Mouse (Mus musculus): ENCODE measurements around the gene Cyp4f17. TPM values are rescaled to one million over a fixed set of nuclear protein-coding genes. Genes with fewer than 3 reads are reported as not detected.
"Not testable (repeated sequence)": the region's sequence is repeated elsewhere in the genome, so short reads cannot be mapped to it uniquely, and the experiment has no call there.

The Cyp4f17 gene
- total RNA-seq (2014; fragmentation: Nextera tagmentation): 1.2 and 1.9 TPM in 2 replicates
- total RNA-seq (2017): 0.13 and 0.31 TPM in 2 replicates

- peak; percentile 64 for ATAC-seq (replicated peaks; ENCODE audit: poor library complexity, severe bottlenecking)
Measured at GRCm38 (mm10) chr17:32505851-32506728, at the start of gene Cyp4f17. Cyp4f17 (plus strand) TSS chr17:32506050.

GRCm38 (mm10) chr17:32468494-32468893 is 37.4 kb upstream of the Cyp4f17 start:
- ATAC-seq (replicated peaks; ENCODE audit: poor library complexity, severe bottlenecking): no peak

- no peak for ATAC-seq (replicated peaks; ENCODE audit: poor library complexity, severe bottlenecking)
Measured at GRCm38 (mm10) chr17:32470795-32471194, 35.1 kb upstream of the Cyp4f17 start.

GRCm38 (mm10) chr17:32472176-32472575 is 33.7 kb upstream of the Cyp4f17 start:
- ATAC-seq (replicated peaks; ENCODE audit: poor library complexity, severe bottlenecking): no peak

GRCm38 (mm10) chr17:32474954-32475560 is 30.8 kb upstream of the Cyp4f17 start:
- ATAC-seq (replicated peaks; ENCODE audit: poor library complexity, severe bottlenecking): no peak

GRCm38 (mm10) chr17:32477204-32477603 is 28.6 kb upstream of the Cyp4f17 start:
- ATAC-seq (replicated peaks; ENCODE audit: poor library complexity, severe bottlenecking): no peak

GRCm38 (mm10) chr17:32478727-32479126 is 27.1 kb upstream of the Cyp4f17 start:
- peak; percentile 57 for ATAC-seq (replicated peaks; ENCODE audit: poor library complexity, severe bottlenecking)

GRCm38 (mm10) chr17:32479554-32480506 is 26.0 kb upstream of the Cyp4f17 start:
- peak; percentile 71 for ATAC-seq (replicated peaks; ENCODE audit: poor library complexity, severe bottlenecking)

GRCm38 (mm10) chr17:32481766-32482165 is 24.1 kb upstream of the Cyp4f17 start:
- no peak for ATAC-seq (replicated peaks; ENCODE audit: poor library complexity, severe bottlenecking)

- ATAC-seq (replicated peaks; ENCODE audit: poor library complexity, severe bottlenecking): peak; percentile 52
Measured at GRCm38 (mm10) chr17:32483200-32483599, 22.6 kb upstream of the Cyp4f17 start.

GRCm38 (mm10) chr17:32492349-32492980 is 13.4 kb upstream of the Cyp4f17 start:
- ATAC-seq (replicated peaks; ENCODE audit: poor library complexity, severe bottlenecking): peak; percentile 63

GRCm38 (mm10) chr17:32494601-32495000 is 11.2 kb upstream of the Cyp4f17 start:
- ATAC-seq (replicated peaks; ENCODE audit: poor library complexity, severe bottlenecking): peak; percentile 70

- ATAC-seq (replicated peaks; ENCODE audit: poor library complexity, severe bottlenecking): not testable (repeated sequence)
Measured at GRCm38 (mm10) chr17:32500511-32500910, 5.3 kb upstream of the Cyp4f17 start.

- ATAC-seq (replicated peaks; ENCODE audit: poor library complexity, severe bottlenecking): no peak
Measured at GRCm38 (mm10) chr17:32501051-32501450, 4.8 kb upstream of the Cyp4f17 start.

- ATAC-seq (replicated peaks; ENCODE audit: poor library complexity, severe bottlenecking): no peak
Measured at GRCm38 (mm10) chr17:32503111-32503510, 2.7 kb upstream of the Cyp4f17 start.

- peak; percentile 16; the same call in 1 of the 2 replicates for ATAC-seq (replicated peaks; ENCODE audit: poor library complexity, severe bottlenecking)
Measured at GRCm38 (mm10) chr17:32506729-32507245, 937 bp downstream of the Cyp4f17 start.

- no peak for ATAC-seq (replicated peaks; ENCODE audit: poor library complexity, severe bottlenecking)
Measured at GRCm38 (mm10) chr17:32516126-32516525, 10.3 kb downstream of the Cyp4f17 start.

GRCm38 (mm10) chr17:32521981-32522380 is 16.1 kb downstream of the Cyp4f17 start:
- no peak for ATAC-seq (replicated peaks; ENCODE audit: poor library complexity, severe bottlenecking)

- ATAC-seq (replicated peaks; ENCODE audit: poor library complexity, severe bottlenecking): no peak
Measured at GRCm38 (mm10) chr17:32522386-32522785, 16.5 kb downstream of the Cyp4f17 start.

GRCm38 (mm10) chr17:32522816-32523215 is 17.0 kb downstream of the Cyp4f17 start:
- ATAC-seq (replicated peaks; ENCODE audit: poor library complexity, severe bottlenecking): peak; percentile 52

Data from granulocyte monocyte progenitor cell, adult 5-6 weeks (primary cell).